Mouse (Mus musculus) neural tube, embryonic 12.5 days (tissue): ENCODE measurements around the gene Prkce. TPM values are rescaled to one million over a fixed set of nuclear protein-coding genes. Genes with fewer than 3 reads are reported as not detected.

Experiments used
- ATAC-seq: fragments of 200-750 bp; cut with Nextera tagmentation; 2 replicates; pipeline ENCODE4 v1.8.0; 2017; ENCODE audit warnings: low read depth, mild to moderate bottlenecking, moderate TSS enrichment, moderate library complexity; ENCODE audit not compliant: low FRiP score
- H3K27ac ChIP-seq: fragments of 300-500 bp; sonication (generic); 2 replicates; pipeline ENCODE4 v1.5.1; 2016
- H3K27me3 ChIP-seq: fragments of 300-500 bp; sonication (generic); replicated peaks from 2 replicates; pipeline ENCODE4 v1.6.1; 2016; ENCODE audit warnings: mild to moderate bottlenecking
- H3K36me3 ChIP-seq: fragments of 300-500 bp; sonication (generic); 2 replicates; pipeline ENCODE4 v1.6.1; 2016; ENCODE audit warnings: mild to moderate bottlenecking
- H3K4me1 ChIP-seq: fragments of 300-500 bp; sonication (generic); 2 replicates; pipeline ENCODE4 v1.6.1; 2016
- H3K4me2 ChIP-seq: fragments of 300-500 bp; sonication (generic); replicated peaks from 2 replicates; pipeline ENCODE4 v1.6.1; 2016; ENCODE audit warnings: mild to moderate bottlenecking
- H3K4me3 ChIP-seq: fragments of 300-500 bp; sonication (generic); 2 replicates; pipeline ENCODE4 v1.5.1; 2016
- H3K9ac ChIP-seq: fragments of 300-500 bp; sonication (generic); 2 replicates; pipeline ENCODE4 v1.6.1; 2016; ENCODE audit warnings: mild to moderate bottlenecking
- H3K9me3 ChIP-seq: fragments of 300-500 bp; sonication (generic); 2 replicates; pipeline ENCODE4 v1.6.1; 2016; ENCODE audit warnings: mild to moderate bottlenecking
- WGBS: fragments of 180-500 bp; shearing (Covaris S2); methylation state at CpG from one replicate; pipeline ENCODE4 v1.1.7; 2016; 5-methylcytosine and 5-hydroxymethylcytosine counted together
- polyA plus RNA-seq: library from polyadenylated mRNA; unstranded; fragments of >200 nt; fragmentation: Nextera tagmentation; extraction: Ambion mirVana; gene quantifications from 2 replicates; pipeline ENCODE4 v1.2.1, GENCODE M21; 2016

The Prkce gene
- polyA plus RNA-seq, 1 experiment from 2014 or later = 20.7 TPM

DNA sequence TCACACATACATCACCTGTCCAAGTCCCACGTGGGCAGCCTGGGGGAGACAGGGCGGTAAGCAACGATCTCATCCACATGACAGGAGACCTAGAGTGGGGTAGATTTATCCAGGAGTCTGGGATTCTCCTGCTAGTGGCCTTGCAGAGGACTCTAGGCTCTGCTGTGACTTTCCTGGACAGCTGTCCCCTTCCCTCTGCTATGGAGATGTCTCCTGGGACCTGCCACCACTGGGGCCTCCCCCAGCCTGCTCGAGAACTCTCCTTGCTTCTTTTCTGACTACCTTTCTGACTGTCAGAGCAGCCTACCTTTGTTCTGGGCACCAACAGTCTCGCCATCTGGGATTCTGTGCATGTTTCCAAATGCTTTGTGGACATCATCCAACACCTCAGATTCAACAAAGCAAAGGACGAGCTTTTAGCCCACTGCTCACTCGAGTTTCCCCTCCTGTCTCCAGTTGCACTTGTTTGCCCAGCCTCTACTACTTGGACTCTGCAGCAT, 82.9 kb downstream of the Prkce start:
- H3K4me3 ChIP-seq = no peak overlapping the region
- WGBS = 86% methylated on average over 7 of the region's 7 CpGs
- no peak for ATAC-seq
- H3K27me3 ChIP-seq = no peaks in the 10 kb centered on the region
- no peak overlapping the region for H3K9ac ChIP-seq
- H3K27ac ChIP-seq = no peak overlapping the region
- peaks cover 8% of the 10 kb centered on the region; the same call in 1 of the 2 replicates for H3K9me3 ChIP-seq
- no peak overlapping the region for H3K4me2 ChIP-seq
- H3K36me3 ChIP-seq = 0 out of 2 replicates have a peak, but pooled peaks cover 3% of the 10 kb centered on the region
- H3K4me1 ChIP-seq = no peaks in the 10 kb centered on the region

DNA sequence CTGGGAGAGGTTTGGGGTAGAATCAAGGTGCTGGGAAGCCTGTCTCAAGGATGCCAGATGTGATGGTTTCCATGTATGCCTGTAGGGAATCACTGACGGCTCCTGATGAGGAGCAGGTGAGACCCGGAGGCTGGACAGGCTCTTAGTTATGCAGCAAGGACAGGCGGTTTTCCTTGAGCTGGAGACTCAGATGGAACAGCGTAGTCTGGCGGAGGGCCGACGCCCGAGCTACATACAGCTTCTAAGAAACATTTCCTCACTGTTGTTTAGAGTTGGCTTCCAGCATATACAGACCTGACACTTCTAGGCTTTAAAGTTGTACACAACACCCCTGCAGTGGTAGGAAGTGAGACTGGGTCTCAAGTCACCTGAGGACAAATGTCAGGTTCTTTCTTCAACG, 86.3 kb downstream of the Prkce start:
- Histone ChIP-seq H3K27ac (no peak overlapping the region), H3K4me1 (peaks cover 3% of the 10 kb centered on the region; the same call in 1 of the 2 replicates), H3K27me3 (no peaks in the 10 kb centered on the region), H3K9ac (no peak overlapping the region), H3K4me2 (no peak overlapping the region), H3K9me3 (peaks cover 8% of the 10 kb centered on the region; the same call in 1 of the 2 replicates), H3K36me3 (0 out of 2 replicates have a peak, but pooled peaks cover 3% of the 10 kb centered on the region), H3K4me3 (no peak overlapping the region)
- ATAC-seq = no peak
- WGBS = 93% methylated on average over 9 of the region's 9 CpGs

DNA sequence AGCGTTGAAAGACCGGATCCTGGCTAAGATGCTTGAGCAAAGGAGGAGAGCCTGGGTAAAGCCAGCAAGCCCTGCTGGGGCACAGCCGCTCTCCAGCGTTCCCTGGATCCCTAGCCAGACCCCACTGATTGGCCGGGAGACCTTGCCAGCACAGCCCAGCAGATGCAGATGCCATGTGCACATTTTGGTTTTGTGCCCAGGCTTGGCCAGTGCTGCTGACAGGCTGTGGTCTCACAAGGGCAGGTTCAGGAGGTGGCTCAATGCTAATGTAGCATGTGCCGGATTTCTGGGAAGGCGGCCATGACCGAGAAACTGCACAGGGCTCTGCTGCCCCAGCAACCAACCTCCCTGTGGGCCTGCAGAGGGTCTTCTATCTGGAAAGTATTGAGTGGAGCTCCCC, 86.7 kb downstream of the Prkce start:
- no peak overlapping the region for H3K4me3 ChIP-seq
- 0 out of 2 replicates have a peak, but pooled peaks cover 3% of the 10 kb centered on the region for H3K36me3 ChIP-seq
- no peaks in the 10 kb centered on the region for H3K27me3 ChIP-seq
- no peak overlapping the region for H3K27ac ChIP-seq
- H3K4me2 ChIP-seq = no peak overlapping the region
- H3K9me3 ChIP-seq = peaks cover 8% of the 10 kb centered on the region; the same call in 1 of the 2 replicates
- peaks cover 3% of the 10 kb centered on the region; the same call in 1 of the 2 replicates for H3K4me1 ChIP-seq
- no peak for ATAC-seq
- WGBS = 96% methylated on average over 8 of the region's 8 CpGs
- no peak overlapping the region for H3K9ac ChIP-seq

DNA sequence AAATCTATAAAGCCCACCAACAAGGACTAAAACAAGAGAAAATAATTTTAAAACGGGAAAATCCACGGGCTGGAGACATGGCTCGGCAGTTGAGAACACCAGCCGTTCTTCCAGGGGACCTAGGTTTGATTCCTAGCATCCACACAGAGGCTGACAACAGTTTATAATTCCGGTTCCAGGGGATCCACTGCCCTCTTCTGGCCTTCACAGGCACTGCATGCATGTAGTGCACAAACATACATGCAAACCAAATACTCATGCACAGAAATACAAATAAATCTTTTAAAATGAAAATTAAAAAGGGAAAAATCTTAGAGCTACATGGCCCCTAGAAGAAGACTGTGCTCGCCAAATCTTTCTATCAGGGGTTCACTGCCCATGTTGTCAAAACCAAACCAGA, 87.4 kb downstream of the Prkce start:
- Histone ChIP-seq H3K9me3 (peaks cover 8% of the 10 kb centered on the region; the same call in 1 of the 2 replicates), H3K27me3 (no peaks in the 10 kb centered on the region), H3K9ac (no peak overlapping the region), H3K4me3 (no peak overlapping the region), H3K4me1 (peaks cover 3% of the 10 kb centered on the region; the same call in 1 of the 2 replicates), H3K27ac (no peak overlapping the region), H3K4me2 (no peak overlapping the region), H3K36me3 (0 out of 2 replicates have a peak, but pooled peaks cover 3% of the 10 kb centered on the region)
- ATAC-seq = no peak
- WGBS = 98% methylated on average over 6 of the region's 6 CpGs

DNA sequence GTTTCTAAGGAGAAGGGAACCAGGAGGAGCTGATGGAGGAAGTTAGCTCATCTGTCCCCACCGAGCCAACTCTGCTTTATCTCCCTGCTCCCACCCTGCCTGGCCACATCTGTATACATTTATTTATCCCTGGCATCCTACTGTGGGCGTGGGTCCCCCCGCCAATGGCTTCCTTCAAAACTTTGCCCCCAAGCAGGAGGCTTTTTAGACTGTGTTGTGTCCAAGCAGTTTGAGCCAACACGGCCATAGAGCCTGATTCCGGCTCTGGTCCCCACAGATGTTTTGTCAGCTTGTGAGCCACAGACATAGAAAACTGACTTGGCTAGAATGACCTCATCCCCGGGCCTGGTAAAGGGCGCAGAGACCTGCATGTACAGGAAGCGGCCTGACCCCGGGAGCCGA, 89.1 kb downstream of the Prkce start:
- Histone ChIP-seq H3K27me3 (no peaks in the 10 kb centered on the region), H3K4me2 (no peak overlapping the region), H3K9me3 (peaks cover 8% of the 10 kb centered on the region; the same call in 1 of the 2 replicates), H3K4me3 (no peak overlapping the region), H3K36me3 (0 out of 2 replicates have a peak, but pooled peaks cover 3% of the 10 kb centered on the region), H3K27ac (no peak overlapping the region), H3K9ac (no peak overlapping the region), H3K4me1 (peaks cover 6% of the 10 kb centered on the region; the same call in 1 of the 2 replicates)
- no peak for ATAC-seq
- 82% methylated on average over 10 of the region's 10 CpGs for WGBS

DNA sequence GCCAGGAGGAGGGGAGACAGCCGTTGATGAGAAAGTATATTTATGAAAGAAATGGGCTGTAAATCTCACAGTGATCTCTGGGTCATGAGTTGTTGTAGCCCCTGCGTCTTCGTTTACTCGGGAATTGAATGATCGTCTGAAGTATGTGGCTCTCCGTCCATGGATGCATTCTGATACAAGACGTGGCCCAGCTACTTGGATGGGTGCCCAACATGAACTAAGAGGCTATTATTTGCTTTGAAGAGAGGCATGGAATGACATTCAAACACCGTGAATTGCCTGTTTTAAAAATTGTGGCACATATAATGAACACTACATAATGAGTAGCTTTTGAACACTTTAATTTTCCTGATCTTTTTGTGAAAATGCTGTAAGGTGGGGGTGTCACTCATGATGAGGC, 93.5 kb downstream of the Prkce start:
- H3K4me2 ChIP-seq = no peak overlapping the region
- no peak for ATAC-seq
- H3K4me3 ChIP-seq = no peak overlapping the region
- WGBS = 56% methylated on average over 8 of the region's 8 CpGs
- no peak overlapping the region for H3K9ac ChIP-seq
- no peaks in the 10 kb centered on the region for H3K9me3 ChIP-seq
- no peaks in the 10 kb centered on the region for H3K36me3 ChIP-seq
- no peak overlapping the region for H3K27ac ChIP-seq
- peaks cover 9% of the 10 kb centered on the region; the same call in 1 of the 2 replicates for H3K4me1 ChIP-seq
- H3K27me3 ChIP-seq = no peaks in the 10 kb centered on the region

DNA sequence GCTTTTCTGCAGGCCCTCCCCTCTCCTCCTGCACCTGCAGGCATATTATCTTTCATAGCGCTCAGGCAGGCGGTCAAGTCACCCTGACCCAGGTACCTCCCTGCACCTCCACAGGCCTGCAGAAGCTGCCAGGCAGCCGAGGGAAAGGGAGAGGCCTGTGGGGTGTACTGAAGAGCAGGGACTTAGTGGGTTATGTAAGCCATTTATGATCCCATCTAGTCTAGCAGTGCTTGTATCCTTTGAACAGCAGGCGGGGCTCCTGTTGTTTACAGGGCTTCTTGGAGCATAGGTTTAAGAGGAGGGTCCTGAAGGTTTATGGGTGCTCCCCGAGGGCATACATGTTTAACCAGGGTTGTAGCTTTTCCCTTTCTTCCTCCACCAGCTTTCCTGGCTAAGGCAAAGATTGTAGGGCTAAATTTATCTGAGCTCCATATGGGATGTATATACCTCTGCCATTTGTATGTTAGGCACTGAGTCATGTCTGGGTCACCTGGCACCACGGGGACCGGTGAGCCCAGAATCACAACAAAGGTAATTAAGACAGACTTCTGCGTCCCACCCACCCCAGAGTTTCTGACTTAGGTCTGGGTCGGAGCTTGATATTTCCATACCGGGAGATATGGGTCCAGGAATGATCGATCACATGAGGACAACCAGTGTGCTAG, 96.5 kb downstream of the Prkce start:
- Histone ChIP-seq H3K4me1 (peaks cover 5% of the 10 kb centered on the region; the same call in 1 of the 2 replicates), H3K4me2 (no peak overlapping the region), H3K9me3 (no peaks in the 10 kb centered on the region), H3K27ac (no peak overlapping the region), H3K36me3 (no peaks in the 10 kb centered on the region), H3K27me3 (no peaks in the 10 kb centered on the region), H3K4me3 (no peak overlapping the region), H3K9ac (no peak overlapping the region)
- ATAC-seq = no peak
- 84% methylated on average over 11 of the region's 11 CpGs for WGBS

DNA sequence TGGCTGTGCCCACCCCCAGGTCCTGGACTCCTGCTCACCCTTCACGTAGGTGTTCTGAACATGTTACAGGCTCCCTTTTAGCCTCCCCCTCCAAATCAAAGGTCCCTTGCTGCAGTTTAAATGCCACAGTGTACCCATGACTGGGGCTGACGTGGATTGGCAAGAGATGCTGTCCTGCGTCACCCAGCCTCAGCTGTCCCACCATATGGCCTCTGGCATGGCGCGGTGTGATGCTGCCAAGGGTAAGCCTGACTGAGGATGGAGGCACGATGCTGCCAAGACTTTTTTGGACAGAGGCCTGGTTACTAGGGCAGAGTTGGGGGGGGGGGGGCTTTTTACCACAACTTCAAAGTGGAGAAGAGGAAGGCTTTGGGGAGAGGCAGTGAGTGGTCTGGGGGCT, 98.5 kb downstream of the Prkce start:
- no peak for ATAC-seq

DNA sequence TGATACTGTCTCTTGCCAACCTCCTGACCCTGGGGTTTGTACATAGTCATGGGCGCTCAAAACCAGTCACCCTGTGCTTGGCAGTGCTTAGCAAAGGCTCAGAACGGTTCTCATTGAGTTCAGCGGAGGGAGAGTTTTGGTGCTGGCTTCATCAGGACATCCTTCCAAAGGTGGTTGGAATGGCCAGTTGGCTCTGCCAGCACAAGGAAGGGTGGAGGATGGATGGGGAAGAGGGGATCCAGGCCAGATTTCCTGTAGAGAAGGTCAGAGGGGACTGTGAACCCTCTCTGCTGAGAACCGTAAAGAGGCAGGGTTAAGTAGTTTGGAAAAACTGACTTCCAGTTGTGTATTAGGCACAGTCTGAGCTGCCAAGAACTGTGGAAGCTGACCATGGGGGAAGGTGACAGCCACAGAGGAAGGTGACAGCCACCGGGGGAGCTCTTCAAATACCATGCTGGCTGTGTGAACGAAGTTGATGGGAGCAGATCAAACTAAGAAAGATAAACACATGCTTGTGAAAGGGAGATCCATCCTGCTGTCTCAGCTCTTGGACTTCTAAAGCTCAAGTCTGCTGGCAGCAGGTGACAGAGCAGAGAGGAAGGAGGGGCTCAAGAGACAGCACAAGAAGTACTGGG, 99.7 kb downstream of the Prkce start:
- H3K27ac ChIP-seq = no peak overlapping the region

More for the DNA sequence above, 98.5 kb downstream of the Prkce start:
- Histone ChIP-seq H3K9ac (no peak overlapping the region), H3K9me3 (no peaks in the 10 kb centered on the region), H3K27me3 (no peaks in the 10 kb centered on the region), H3K27ac (no peak overlapping the region), H3K4me3 (no peak overlapping the region), H3K4me1 (peaks cover 6% of the 10 kb centered on the region; the same call in 1 of the 2 replicates), H3K4me2 (no peak overlapping the region), H3K36me3 (no peaks in the 10 kb centered on the region)
- WGBS = 89% methylated on average over 6 of the region's 6 CpGs

DNA sequence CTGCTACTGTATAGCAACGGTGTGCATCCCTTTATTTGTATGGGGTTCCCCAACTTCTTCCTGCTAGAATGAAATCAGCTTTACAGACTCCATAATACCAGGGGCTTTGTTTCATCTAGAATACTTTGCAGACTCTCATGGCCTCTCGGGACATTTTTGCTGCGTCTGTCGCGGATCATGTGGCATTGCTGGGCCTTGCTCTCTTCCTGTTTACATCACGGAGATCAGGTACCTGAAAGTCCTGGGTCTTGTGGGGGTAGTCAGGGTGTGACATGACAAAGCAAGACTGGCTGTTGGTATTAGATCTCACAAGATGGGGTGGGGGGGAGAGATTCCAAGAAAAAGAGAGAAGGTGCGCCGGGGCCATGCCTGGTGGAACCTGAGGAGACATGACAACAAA, 102.1 kb downstream of the Prkce start:
- no peak for ATAC-seq
- Histone ChIP-seq H3K4me1 (peaks cover 8% of the 10 kb centered on the region; the same call in 1 of the 2 replicates), H3K9me3 (no peaks in the 10 kb centered on the region), H3K36me3 (no peaks in the 10 kb centered on the region), H3K27ac (no peak overlapping the region), H3K9ac (no peak overlapping the region), H3K4me3 (no peak overlapping the region), H3K4me2 (no peak overlapping the region), H3K27me3 (no peaks in the 10 kb centered on the region)
- 91% methylated on average over 8 of the region's 8 CpGs for WGBS

More for the DNA sequence above, 99.7 kb downstream of the Prkce start:
- Histone ChIP-seq H3K27me3 (no peaks in the 10 kb centered on the region), H3K4me2 (no peak overlapping the region), H3K36me3 (no peaks in the 10 kb centered on the region), H3K9me3 (no peaks in the 10 kb centered on the region), H3K4me3 (no peak overlapping the region), H3K4me1 (peaks cover 11% of the 10 kb centered on the region), H3K9ac (no peak overlapping the region)
- WGBS = 82% methylated on average over 6 of the region's 6 CpGs
- ATAC-seq = no peak

DNA sequence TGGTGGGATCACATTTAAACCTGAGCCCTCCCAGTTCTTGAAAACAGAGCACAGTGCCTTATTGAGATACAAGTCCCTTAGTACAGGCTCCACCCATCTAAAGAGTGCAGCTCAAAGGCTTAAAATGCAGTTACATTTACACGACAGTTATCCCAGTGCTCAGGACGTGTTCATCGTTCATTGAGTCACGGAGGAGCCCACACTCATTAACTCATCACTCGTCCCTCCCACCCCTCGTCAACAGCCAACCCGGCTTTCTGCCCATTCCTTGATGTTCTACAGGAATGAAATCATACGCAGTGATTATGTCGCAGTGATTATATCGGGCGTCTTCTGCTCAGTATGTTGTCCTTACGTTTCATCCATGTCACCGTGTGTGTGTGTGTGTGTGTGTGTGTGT, 102.9 kb downstream of the Prkce start:
- WGBS = 92% methylated on average over 13 of the region's 13 CpGs

DNA sequence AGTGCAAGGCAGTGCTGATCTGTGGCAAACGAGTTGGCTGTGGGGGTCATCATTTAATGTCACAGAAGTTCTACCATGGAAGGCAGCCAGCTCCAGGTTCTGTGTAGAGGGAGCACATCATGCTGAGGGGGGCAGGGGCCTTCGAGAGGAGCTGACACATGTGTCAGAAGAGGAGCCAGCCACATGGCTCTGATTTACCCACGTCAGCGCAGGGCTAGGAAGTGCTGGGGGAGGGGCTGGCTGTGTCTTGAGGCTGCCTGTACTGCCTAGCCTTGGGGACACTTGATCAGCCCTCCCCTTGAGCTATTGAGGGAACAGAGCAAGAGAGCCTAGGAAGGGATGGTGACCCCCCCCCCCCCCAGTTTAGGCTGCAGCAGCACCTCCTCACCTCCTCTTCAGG, 103.7 kb downstream of the Prkce start:
- H3K4me2 ChIP-seq = no peak overlapping the region
- H3K4me1 ChIP-seq = peaks cover 8% of the 10 kb centered on the region; the same call in 1 of the 2 replicates
- H3K9me3 ChIP-seq = no peaks in the 10 kb centered on the region
- WGBS = 25% methylated on average over 4 of the region's 4 CpGs
- no peak overlapping the region for H3K4me3 ChIP-seq
- H3K27me3 ChIP-seq = no peaks in the 10 kb centered on the region
- no peak for ATAC-seq
- H3K36me3 ChIP-seq = no peaks in the 10 kb centered on the region
- no peak overlapping the region for H3K9ac ChIP-seq
- no peak overlapping the region for H3K27ac ChIP-seq

More for the DNA sequence above, 102.9 kb downstream of the Prkce start:
- Histone ChIP-seq H3K4me2 (no peak overlapping the region), H3K9me3 (no peaks in the 10 kb centered on the region), H3K27me3 (no peaks in the 10 kb centered on the region), H3K36me3 (no peaks in the 10 kb centered on the region), H3K4me1 (peaks cover 8% of the 10 kb centered on the region; the same call in 1 of the 2 replicates), H3K27ac (no peak overlapping the region), H3K9ac (no peak overlapping the region), H3K4me3 (no peak overlapping the region)
- no peak for ATAC-seq
